Mouse (Mus musculus): ENCODE data around the gene Srrm2.

Gene Srrm2

GRCm38 (mm10) chr17:23804426-23805085 is 14.2 kb downstream of the Srrm2 start:
- no peak for DNase-seq (ENCODE audit: low spot score in 2 of 2)

- DNase-seq (ENCODE audit: low spot score in 2 of 2), result no peak
These were observed 16.5 kb downstream of the Srrm2 start for GRCm38 (mm10) chr17:23806867-23807266.

- no peak for DNase-seq (ENCODE audit: low spot score in 2 of 2)
These were observed 17.6 kb downstream of the Srrm2 start for GRCm38 (mm10) chr17:23807918-23808317.

GRCm38 (mm10) chr17:23815641-23816040 is 25.3 kb downstream of the Srrm2 start:
- DNase-seq (ENCODE audit: low spot score in 2 of 2), result no peak

GRCm38 (mm10) chr17:23818579-23818978 is 28.2 kb downstream of the Srrm2 start:
- DNase-seq (ENCODE audit: low spot score in 2 of 2), result no peak

- DNase-seq (ENCODE audit: low spot score in 2 of 2), result no peak
These were observed 28.9 kb downstream of the Srrm2 start for GRCm38 (mm10) chr17:23819235-23819634.

GRCm38 (mm10) chr17:23820731-23821130 is 30.4 kb downstream of the Srrm2 start:
- DNase-seq (ENCODE audit: low spot score in 2 of 2), result no peak

- no peak for DNase-seq (ENCODE audit: low spot score in 2 of 2)
These were observed 31.8 kb downstream of the Srrm2 start for GRCm38 (mm10) chr17:23822094-23822493.

GRCm38 (mm10) chr17:23823018-23823417 is 32.7 kb downstream of the Srrm2 start:
- no peak for DNase-seq (ENCODE audit: low spot score in 2 of 2)

- no peak for DNase-seq (ENCODE audit: low spot score in 2 of 2)
These were observed 33.3 kb downstream of the Srrm2 start for GRCm38 (mm10) chr17:23823614-23824013.

- no peak for DNase-seq (ENCODE audit: low spot score in 2 of 2)
These were observed 35.3 kb downstream of the Srrm2 start for GRCm38 (mm10) chr17:23825591-23825990.

GRCm38 (mm10) chr17:23828271-23829001 is 38.1 kb downstream of the Srrm2 start:
- DNase-seq (ENCODE audit: low spot score in 2 of 2), result peak; percentile 32 to 48

- peak; percentile 65 to 75 for DNase-seq (ENCODE audit: low spot score in 2 of 2)
These were observed 38.8 kb downstream of the Srrm2 start, which contains the start of gene Elob for GRCm38 (mm10) chr17:23829064-23829619. Elob (minus strand) TSS chr17:23829136.

GRCm38 (mm10) chr17:23831201-23831600 is 40.9 kb downstream of the Srrm2 start:
- DNase-seq (ENCODE audit: low spot score in 2 of 2), result no peak

GRCm38 (mm10) chr17:23836006-23836575 is 45.8 kb downstream of the Srrm2 start, which contains the start of gene Prss33:
Prss33 (minus strand) TSS chr17:23836056.
- no peak for DNase-seq (ENCODE audit: low spot score in 2 of 2)

- peak in 1 of 2 experiments; percentile 60 for DNase-seq (ENCODE audit: low spot score in 2 of 2)
These were observed 50.8 kb downstream of the Srrm2 start for GRCm38 (mm10) chr17:23841145-23841544.

- DNase-seq (ENCODE audit: low spot score in 2 of 2), result no peak
These were observed 52.9 kb downstream of the Srrm2 start for GRCm38 (mm10) chr17:23843141-23843811.

GRCm38 (mm10) chr17:23843812-23844273 is 53.5 kb downstream of the Srrm2 start, which contains the start of the genes Prss32 and Prss41:
Prss32 (plus strand) TSS chr17:23843855.
Prss41 (minus strand) TSS chr17:23844172.
- peak; percentile 34 to 56 for DNase-seq (ENCODE audit: low spot score in 2 of 2)

- no peak for DNase-seq (ENCODE audit: low spot score in 2 of 2)
These were observed 59.7 kb downstream of the Srrm2 start for GRCm38 (mm10) chr17:23850028-23850427.

GRCm38 (mm10) chr17:23850853-23851749 is 60.8 kb downstream of the Srrm2 start:
- DNase-seq (ENCODE audit: low spot score in 2 of 2), result peak; percentile 31 to 43

Data from spleen, postnatal 14 days (tissue).